Mouse (Mus musculus) lung, embryonic 16.5 days (tissue): ENCODE measurements around the gene Olfr441. TPM values are rescaled to one million over a fixed set of nuclear protein-coding genes. Genes with fewer than 3 reads are reported as not detected.
"Not testable (repeated sequence)": the region's sequence is repeated elsewhere in the genome, so short reads cannot be mapped to it uniquely, and the experiment has no call there.

Experiments used
- ATAC-seq: fragments of 200-750 bp; cut with Nextera tagmentation; 2 replicates; pipeline ENCODE4 v1.8.0; 2017; ENCODE audit warnings: low read depth, mild to moderate bottlenecking, moderate library complexity
- H3K27ac ChIP-seq: fragments of 300-500 bp; sonication (generic); 2 replicates; pipeline ENCODE4 v1.5.1; 2014; ENCODE audit warnings: mild to moderate bottlenecking, control low read depth, low read length
- H3K27me3 ChIP-seq: fragments of 300-500 bp; sonication (generic); 2 replicates; pipeline ENCODE4 v1.6.1; 2014; ENCODE audit warnings: low read depth, low read length, mixed read lengths; ENCODE audit not compliant: control insufficient read depth, insufficient read depth
- H3K36me3 ChIP-seq: fragments of 300-500 bp; sonication (generic); 2 replicates; pipeline ENCODE4 v1.6.1; 2014; ENCODE audit warnings: low read length; ENCODE audit not compliant: control insufficient read depth, insufficient read depth
- H3K4me1 ChIP-seq: fragments of 300-500 bp; sonication (generic); replicated peaks from 2 replicates; pipeline ENCODE4 v1.6.1; 2014; ENCODE audit warnings: low read length, mixed read lengths; ENCODE audit not compliant: control insufficient read depth, insufficient read depth
- H3K4me2 ChIP-seq: fragments of 300-500 bp; sonication (generic); 2 replicates; pipeline ENCODE4 v1.6.1; 2014; ENCODE audit warnings: low read depth, low read length, control low read depth
- H3K4me3 ChIP-seq: fragments of 300-500 bp; sonication (generic); 2 replicates; pipeline ENCODE4 v1.5.1; 2014; ENCODE audit warnings: mild to moderate bottlenecking, low read length, control low read depth
- H3K9ac ChIP-seq: fragments of 300-500 bp; sonication (generic); 2 replicates; pipeline ENCODE4 v1.6.1; 2014; ENCODE audit warnings: low read length, control low read depth
- H3K9me3 ChIP-seq: fragments of 300-500 bp; sonication (generic); 2 replicates; pipeline ENCODE4 v1.6.1; 2016; ENCODE audit warnings: low read length; ENCODE audit not compliant: control insufficient read depth
- WGBS: fragments of 180-500 bp; shearing (Covaris S2); extraction: QIAGEN DNeasy Blood & Tissue Kit; methylation state at CpG from one replicate; pipeline ENCODE4 v1.1.7; 2014; 5-methylcytosine and 5-hydroxymethylcytosine counted together
- polyA plus RNA-seq: library from polyadenylated mRNA; unstranded; fragments of >200 nt; fragmentation: Nextera tagmentation; extraction: Ambion mirVana; gene quantifications from 2 replicates; pipeline ENCODE4 v1.2.1, GENCODE M21; 2015

Olfr441 gene
- polyA plus RNA-seq, result not detected in 2 replicates

- not testable (repeated sequence) for H3K9me3 ChIP-seq, H3K4me1 ChIP-seq, H3K9ac ChIP-seq, H3K27me3 ChIP-seq, H3K4me2 ChIP-seq, ATAC-seq, H3K36me3 ChIP-seq, H3K27ac ChIP-seq, H3K4me3 ChIP-seq
- WGBS, result 81% methylated on average over 1 of the region's 1 CpGs
Measured at GRCm38 (mm10) chr6:43106069-43106468, at the start of gene Olfr441. Gene Olfr441 (plus strand): TSS chr6:43106369.

- no peak overlapping the region for H3K9ac ChIP-seq
- no peak overlapping the region for H3K4me2 ChIP-seq
- no peaks in the 10 kb centered on the region for H3K36me3 ChIP-seq
- WGBS, result 8% methylated on average over 2 of the region's 2 CpGs
- no peaks in the 10 kb centered on the region for H3K4me1 ChIP-seq
- no peak overlapping the region for H3K4me3 ChIP-seq
- no peak for ATAC-seq
- no peak overlapping the region for H3K27ac ChIP-seq
- no peaks in the 10 kb centered on the region for H3K27me3 ChIP-seq
- no peaks in the 10 kb centered on the region for H3K9me3 ChIP-seq
Measured at GRCm38 (mm10) chr6:43078750-43079149, 27.4 kb upstream of the Olfr441 start.

- H3K36me3 ChIP-seq, H3K27me3 ChIP-seq, H3K4me3 ChIP-seq, H3K9me3 ChIP-seq, H3K9ac ChIP-seq, H3K4me2 ChIP-seq, H3K27ac ChIP-seq, H3K4me1 ChIP-seq, ATAC-seq: not testable (repeated sequence)
Measured at GRCm38 (mm10) chr6:43081405-43081804, 24.8 kb upstream of the Olfr441 start.

GRCm38 (mm10) chr6:43146267-43146666 is 40.1 kb downstream of the Olfr441 start, which contains the start of gene Olfr237-ps1:
Gene Olfr237-ps1 (plus strand): TSS chr6:43146567.
- H3K4me3 ChIP-seq, H3K9ac ChIP-seq, H3K4me2 ChIP-seq, H3K4me1 ChIP-seq, H3K9me3 ChIP-seq, ATAC-seq, H3K27me3 ChIP-seq, H3K27ac ChIP-seq, H3K36me3 ChIP-seq: not testable (repeated sequence)
- 84% methylated on average over 2 of the region's 2 CpGs for WGBS

- Histone ChIP-seq H3K4me2 (no peak overlapping the region), H3K9ac (no peak overlapping the region), H3K4me1 (no peaks in the 10 kb centered on the region), H3K27me3 (no peaks in the 10 kb centered on the region), H3K9me3 (no peaks in the 10 kb centered on the region), H3K36me3 (no peaks in the 10 kb centered on the region), H3K4me3 (no peak overlapping the region), H3K27ac (no peak overlapping the region)
- no peak for ATAC-seq
- WGBS, result 49% methylated on average over 1 of the region's 1 CpGs
Measured at GRCm38 (mm10) chr6:43159502-43159901, 53.3 kb downstream of the Olfr441 start.

DNA sequence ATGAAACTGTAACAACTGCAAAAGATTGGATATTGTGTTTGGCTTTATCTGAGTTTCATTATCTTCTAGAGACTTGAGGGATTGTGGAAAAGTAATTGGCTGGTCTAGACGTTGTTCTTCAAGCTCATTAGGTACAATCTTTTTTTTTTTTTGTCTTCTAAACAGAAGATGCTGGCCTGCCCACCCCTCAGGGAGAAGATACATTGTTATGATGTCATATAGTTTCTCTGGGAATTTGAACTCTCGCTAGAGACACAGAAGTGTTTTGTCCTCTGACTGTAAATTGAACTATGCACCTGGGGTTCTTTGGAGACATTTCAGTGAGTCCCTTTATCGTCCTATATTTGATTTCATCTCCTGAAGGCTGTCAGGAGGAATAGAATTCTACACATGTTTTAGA is 56.8 kb downstream of the Olfr441 start, which contains the start of gene Olfr437:
Olfr437 (plus strand) TSS at position 301 of the 400 bp plus-strand sequence.
- ATAC-seq, result no peak
- no peaks in the 10 kb centered on the region for H3K36me3 ChIP-seq

DNA sequence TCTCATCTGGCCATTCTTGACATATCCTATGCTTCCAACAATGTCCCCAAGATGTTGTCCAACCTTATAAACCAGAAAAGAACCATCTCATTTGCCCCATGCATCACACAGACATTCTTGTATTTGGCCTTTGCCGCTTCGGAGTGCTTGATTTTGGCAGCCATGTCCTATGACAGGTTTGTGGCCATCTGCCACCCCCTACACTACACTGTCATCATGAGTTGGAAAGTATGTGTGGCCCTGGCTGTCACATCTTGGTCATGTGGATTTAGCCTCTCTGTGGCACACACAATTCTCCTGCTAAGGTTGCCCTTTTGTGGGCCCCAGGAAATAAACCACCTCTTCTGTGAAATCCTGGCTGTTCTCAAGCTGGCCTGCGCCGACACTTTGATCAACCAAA is 61.1 kb downstream of the Olfr441 start:
- H3K27ac ChIP-seq, result no peak overlapping the region
- no peak overlapping the region for H3K4me2 ChIP-seq
- no peaks in the 10 kb centered on the region for H3K36me3 ChIP-seq
- no peak overlapping the region for H3K9ac ChIP-seq
- no peaks in the 10 kb centered on the region for H3K4me1 ChIP-seq
- H3K27me3 ChIP-seq, result no peaks in the 10 kb centered on the region
- no peak for ATAC-seq
- no peaks in the 10 kb centered on the region for H3K9me3 ChIP-seq
- WGBS, result 85% methylated on average over 4 of the region's 4 CpGs
- H3K4me3 ChIP-seq, result no peak overlapping the region

More for the DNA sequence above, 56.8 kb downstream of the Olfr441 start, which contains the start of gene Olfr437:
- no peaks in the 10 kb centered on the region for H3K9me3 ChIP-seq
- H3K27ac ChIP-seq, result no peak within 1 kb of the TSS
- no peak within 1 kb of the TSS for H3K9ac ChIP-seq
- H3K27me3 ChIP-seq, result no peaks in the 10 kb centered on the region
- H3K4me2 ChIP-seq, result no peak within 1 kb of the TSS
- 61% methylated on average over 3 of the region's 3 CpGs for WGBS
- H3K4me1 ChIP-seq, result no peaks in the 10 kb centered on the region
- H3K4me3 ChIP-seq, result no peak within 1 kb of the TSS

Other genes with a start within 250 kb of the Olfr441 start
- gene Olfr448, start 215.9 kb upstream of the Olfr441 start, polyA plus RNA-seq, result not detected in 2 replicates
- gene Olfr447, start 197.5 kb upstream of the Olfr441 start, polyA plus RNA-seq, result not detected in 2 replicates
- not detected in 2 replicates for gene Olfr446, start 185.0 kb upstream of the Olfr441 start, polyA plus RNA-seq
- not detected in 2 replicates for gene Olfr444, start 157.3 kb upstream of the Olfr441 start, polyA plus RNA-seq
- gene Olfr237-ps1, start 40.2 kb downstream of the Olfr441 start, polyA plus RNA-seq, result not detected in 2 replicates
- not detected in 2 replicates for gene Olfr437, start 56.9 kb downstream of the Olfr441 start, polyA plus RNA-seq
- gene Olfr13, start 65.8 kb downstream of the Olfr441 start, polyA plus RNA-seq, result not detected in 2 replicates
- not detected in 2 replicates for gene Olfr435, start 90.8 kb downstream of the Olfr441 start, polyA plus RNA-seq
- not detected in 2 replicates for gene Olfr434, start 106.7 kb downstream of the Olfr441 start, polyA plus RNA-seq
- not detected in 2 replicates for gene Olfr47, start 125.2 kb downstream of the Olfr441 start, polyA plus RNA-seq
- 23.3 and 25.0 TPM in 2 replicates for gene Arhgef5, start 159.2 kb downstream of the Olfr441 start, polyA plus RNA-seq
- gene Nobox, start 203.2 kb downstream of the Olfr441 start, polyA plus RNA-seq, result 0.09 TPM in 1 of 2 replicates, not detected in the other